18 mouse cellular contexts compared by ENCODE assay signal in the genomic region with DNA sequence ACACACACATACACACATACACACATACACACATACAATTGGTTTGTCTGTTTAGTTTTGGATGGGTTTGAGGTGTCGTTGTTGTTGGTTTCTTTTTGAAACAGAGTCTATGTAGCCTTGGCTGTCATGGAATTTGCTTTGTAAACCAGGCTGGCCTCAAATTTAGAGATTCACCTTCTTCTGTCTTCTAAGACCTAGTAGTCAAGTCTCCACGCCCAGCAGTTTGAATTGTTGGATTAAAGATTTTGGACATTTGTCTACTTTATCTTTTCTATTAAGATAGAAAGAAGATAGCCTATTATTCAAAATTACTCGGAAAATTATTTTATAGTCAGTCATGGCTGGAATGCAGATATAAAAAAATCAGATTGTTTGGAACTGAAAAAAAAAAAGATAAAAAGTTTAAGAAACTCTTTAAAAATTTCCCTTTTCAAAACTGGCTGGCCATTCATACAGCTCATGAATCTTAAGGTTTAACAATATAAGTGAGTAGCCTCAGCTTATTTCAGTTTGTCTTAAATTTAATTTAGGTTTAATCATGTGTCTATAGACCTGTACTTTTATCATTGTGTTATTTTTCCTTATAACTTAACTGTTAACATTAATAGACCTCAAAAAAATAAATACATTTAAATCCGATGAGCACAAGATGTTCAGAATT. TPM values are rescaled to one million over a fixed set of nuclear protein-coding genes. Genes with fewer than 3 reads are reported as not detected.
DNase-seq lines count a peak whose midpoint lies in the region; ATAC-seq and TF ChIP-seq lines count a peak whose summit lies in the region.
"Not testable (repeated sequence)": the region's sequence is repeated elsewhere in the genome, so short reads cannot be mapped to it uniquely, and the experiment has no call there.
"Had no signal": no experiment of that assay in that cellular context is flagged by ENCODE, and none has a peak within 500 bp of the region (broad histone marks: within the 10 kb centered on the region; RNA-seq: fewer than 3 reads in every experiment).

No protein-coding gene starts in this region.

- H3K4me3 ChIP-seq in embryonic facial prominence, embryonic 12.5 days; heart, embryonic 10.5 days; hindbrain, embryonic 11.5 days (ENCODE audit: low read depth, low read length); intestine, embryonic 15.5 days (replicated peaks); limb, embryonic 13.5 days; lung, embryonic 14.5 days (ENCODE audit: low read depth, low read length); neural tube, embryonic 11.5 days (ENCODE audit: low read depth, low read length): not testable (repeated sequence)

- 80% methylated on average over 4 of the region's 4 CpGs for WGBS in embryonic facial prominence, embryonic 12.5 days
- WGBS in heart, embryonic 10.5 days, result 75% methylated on average over 4 of the region's 4 CpGs
- WGBS in hindbrain, embryonic 11.5 days, result 84% methylated on average over 4 of the region's 4 CpGs
- 85% methylated on average over 4 of the region's 4 CpGs for WGBS in intestine, embryonic 15.5 days
- 81% methylated on average over 4 of the region's 4 CpGs for whole genome bisulfite sequencing in limb, embryonic 13.5 days
- 83% methylated on average over 4 of the region's 4 CpGs for WGBS in lung, embryonic 14.5 days
- WGBS in neural tube, embryonic 11.5 days, result 82% methylated on average over 4 of the region's 4 CpGs

- not testable (repeated sequence) for H3K4me2 ChIP-seq in embryonic facial prominence, embryonic 12.5 days (replicated peaks); hindbrain, embryonic 11.5 days (replicated peaks; ENCODE audit: low read depth, low read length); intestine, embryonic 15.5 days (replicated peaks); limb, embryonic 13.5 days (replicated peaks); lung, embryonic 14.5 days; neural tube, embryonic 11.5 days (ENCODE audit: low read depth)

- ATAC-seq in embryonic facial prominence, embryonic 12.5 days (ENCODE audit: insufficient number of reproducible peaks, insufficient read depth, low FRiP score, low TSS enrichment), result 0 out of 2 replicates have a peak, but pooled peaks have one; percentile 64
- peak; percentile 67 for ATAC-seq in hindbrain, embryonic 11.5 days (ENCODE audit: low FRiP score)
- ATAC-seq in intestine, embryonic 15.5 days, result 0 out of 2 replicates have a peak, but pooled peaks have one; percentile 8
- ATAC-seq in limb, embryonic 13.5 days (ENCODE audit: low FRiP score, low read depth), result peak; percentile 15; the same call in 1 of the 2 replicates
- ATAC-seq in lung, embryonic 14.5 days (ENCODE audit: insufficient read depth), result not testable (repeated sequence)
- peak; percentile 60; the same call in 1 of the 2 replicates for ATAC-seq in neural tube, embryonic 11.5 days (ENCODE audit: insufficient read depth, low FRiP score, low TSS enrichment)

- not testable (repeated sequence) for TF ChIP-seq CTCF in lung, embryonic 14.5 days (IDR thresholded peaks at IDR 0.05; ENCODE audit: low read depth)

- DNase-seq in 3T3-L1 (ENCODE audit: low read depth, low spot score), result peak; percentile 12
- peak; percentile 55 for DNase-seq in heart, embryonic 10.5 days (ENCODE audit: low spot score)
- DNase-seq in hindbrain, embryonic 11.5 days (ENCODE audit: low spot score); neural tube, embryonic 11.5 days (ENCODE audit: low spot score): not testable (repeated sequence)
- DNase-seq in lung, embryonic 14.5 days, result peak; percentile 1

- not testable (repeated sequence) for H3K4me1 ChIP-seq in embryonic facial prominence, embryonic 12.5 days; heart, embryonic 10.5 days; hindbrain, embryonic 11.5 days (replicated peaks; ENCODE audit: control insufficient read depth, insufficient read depth, low read length); intestine, embryonic 15.5 days (replicated peaks); limb, embryonic 13.5 days; lung, embryonic 14.5 days (ENCODE audit: insufficient read depth); neural tube, embryonic 11.5 days (ENCODE audit: control insufficient read depth, insufficient read depth, low read length)

- H3K9ac ChIP-seq in embryonic facial prominence, embryonic 12.5 days; hindbrain, embryonic 11.5 days (ENCODE audit: low read depth, low read length); intestine, embryonic 15.5 days; limb, embryonic 13.5 days; lung, embryonic 14.5 days; neural tube, embryonic 11.5 days (ENCODE audit: low read length): not testable (repeated sequence)

- not testable (repeated sequence) for H3K36me3 ChIP-seq in embryonic facial prominence, embryonic 12.5 days; heart, embryonic 10.5 days; hindbrain, embryonic 11.5 days (ENCODE audit: control insufficient read depth, insufficient read depth, low read length); intestine, embryonic 15.5 days; limb, embryonic 13.5 days; lung, embryonic 14.5 days (ENCODE audit: insufficient read depth); neural tube, embryonic 11.5 days (ENCODE audit: control insufficient read depth, insufficient read depth, low read length)

- peaks cover 18% of the 10 kb centered on the region for H3K9me3 ChIP-seq in embryonic facial prominence, embryonic 12.5 days
- peaks cover 21% of the 10 kb centered on the region for H3K9me3 ChIP-seq in heart, embryonic 10.5 days
- H3K9me3 ChIP-seq in hindbrain, embryonic 11.5 days (ENCODE audit: control insufficient read depth, low read length), result peaks cover 12% of the 10 kb centered on the region
- not testable (repeated sequence) for H3K9me3 ChIP-seq in intestine, embryonic 15.5 days
- peaks cover 31% of the 10 kb centered on the region for H3K9me3 ChIP-seq in limb, embryonic 13.5 days
- peaks cover 21% of the 10 kb centered on the region for H3K9me3 ChIP-seq in lung, embryonic 14.5 days (ENCODE audit: low read depth, low read length)
- H3K9me3 ChIP-seq in neural tube, embryonic 11.5 days (ENCODE audit: control insufficient read depth, low read length), result peaks cover 21% of the 10 kb centered on the region

- not testable (repeated sequence) for H3K27ac ChIP-seq in embryonic facial prominence, embryonic 12.5 days; heart, embryonic 10.5 days; hindbrain, embryonic 11.5 days (ENCODE audit: low read depth, low read length); intestine, embryonic 15.5 days; limb, embryonic 13.5 days; lung, embryonic 14.5 days (ENCODE audit: low read depth); neural tube, embryonic 11.5 days (ENCODE audit: low read depth, low read length)

- not testable (repeated sequence) for H3K27me3 ChIP-seq in embryonic facial prominence, embryonic 12.5 days; heart, embryonic 10.5 days (ENCODE audit: insufficient read depth, poor library complexity, severe bottlenecking); hindbrain, embryonic 11.5 days (ENCODE audit: control insufficient read depth, insufficient read depth, low read length); intestine, embryonic 15.5 days (replicated peaks); limb, embryonic 13.5 days; lung, embryonic 14.5 days (ENCODE audit: insufficient read depth, low read length); neural tube, embryonic 11.5 days (ENCODE audit: control insufficient read depth, insufficient read depth, low read length)

RNA-seq across cellular contexts. Expression of a gene that starts 20.3 kb away (rescaled TPM):
- not detected in 2 replicates for polyA plus RNA-seq in embryonic facial prominence, embryonic 12.5 days (2016; fragmentation: Nextera tagmentation; extraction: Ambion mirVana)
- polyA plus RNA-seq in heart, embryonic 10.5 days (2016; fragmentation: Nextera tagmentation; extraction: Ambion mirVana), result not detected in 2 replicates
- not detected in 2 replicates for polyA plus RNA-seq in hindbrain, embryonic 11.5 days (2014; fragmentation: Nextera tagmentation; extraction: Ambion mirVana)
- not detected in 2 replicates for polyA plus RNA-seq in intestine, embryonic 15.5 days (2015; fragmentation: Nextera tagmentation; extraction: Ambion mirVana)
- not detected in 2 replicates for polyA plus RNA-seq in limb, embryonic 13.5 days (2015; fragmentation: Nextera tagmentation; extraction: Ambion mirVana)
- polyA plus RNA-seq in lung, embryonic 14.5 days (2014; fragmentation: Nextera tagmentation; extraction: Ambion mirVana), result not detected in 2 replicates
- polyA plus RNA-seq in neural tube, embryonic 11.5 days (2014; fragmentation: Nextera tagmentation; extraction: Ambion mirVana), result not detected in 2 replicates
- polyA plus RNA-seq: adrenal gland, adult 2 months; C2C12; cerebellum, adult 2 months; embryonic facial prominence, embryonic 10.5 days; forebrain, embryonic 13.5 days; forebrain, postnatal 0 days; gonadal fat pad, adult 2 months; heart, adult 2 months; hindbrain, embryonic 15.5 days; inflammation-experienced regulatory T-cells, adult 6 months had no signal
